Mouse (Mus musculus) neural tube, embryonic 13.5 days (tissue): ENCODE measurements around the gene Fam160a2. TPM values are rescaled to one million over a fixed set of nuclear protein-coding genes. Genes with fewer than 3 reads are reported as not detected.
"Not testable (repeated sequence)": the region's sequence is repeated elsewhere in the genome, so short reads cannot be mapped to it uniquely, and the experiment has no call there.

Experiments used
- ATAC-seq: fragments of 200-750 bp; cut with Nextera tagmentation; 2 replicates; pipeline ENCODE4 v1.8.0; 2017; ENCODE audit warnings: low read depth, mild to moderate bottlenecking, moderate TSS enrichment, moderate library complexity
- H3K27ac ChIP-seq: fragments of 300-500 bp; sonication (generic); replicated peaks from 2 replicates; pipeline ENCODE4 v1.5.1; 2015; ENCODE audit warnings: moderate library complexity, mild to moderate bottlenecking, inconsistent platforms
- H3K27me3 ChIP-seq: fragments of 300-500 bp; sonication (generic); 2 replicates; pipeline ENCODE4 v1.6.1; 2015; ENCODE audit warnings: mild to moderate bottlenecking, inconsistent platforms
- H3K36me3 ChIP-seq: fragments of 300-500 bp; sonication (generic); 2 replicates; pipeline ENCODE4 v1.6.1; 2015; ENCODE audit warnings: mild to moderate bottlenecking, inconsistent platforms
- H3K4me1 ChIP-seq: fragments of 300-500 bp; sonication (generic); replicated peaks from 2 replicates; pipeline ENCODE4 v1.6.1; 2015; ENCODE audit warnings: inconsistent platforms
- H3K4me2 ChIP-seq: fragments of 300-500 bp; sonication (generic); 2 replicates; pipeline ENCODE4 v1.6.1; 2015; ENCODE audit warnings: inconsistent platforms, mild to moderate bottlenecking, moderate library complexity
- H3K4me3 ChIP-seq: fragments of 300-500 bp; sonication (generic); 2 replicates; pipeline ENCODE4 v1.5.1; 2015; ENCODE audit warnings: mild to moderate bottlenecking, inconsistent platforms
- H3K9ac ChIP-seq: fragments of 300-500 bp; sonication (generic); 2 replicates; pipeline ENCODE4 v1.6.1; 2015; ENCODE audit warnings: moderate library complexity, mild to moderate bottlenecking, inconsistent platforms
- H3K9me3 ChIP-seq: fragments of 300-500 bp; sonication (generic); 2 replicates; pipeline ENCODE4 v1.6.1; 2016; ENCODE audit warnings: inconsistent platforms
- WGBS: fragments of 180-500 bp; shearing (Covaris S2); methylation state at CpG from one replicate; pipeline ENCODE4 v1.1.7; 2015; 5-methylcytosine and 5-hydroxymethylcytosine counted together
- polyA plus RNA-seq: library from polyadenylated mRNA; unstranded; fragments of >200 nt; fragmentation: Nextera tagmentation; extraction: Ambion mirVana; gene quantifications from 2 replicates; pipeline ENCODE4 v1.2.1, GENCODE M21; 2015

The Fam160a2 gene
- polyA plus RNA-seq, 1 experiment from 2014 or later = 36.7 TPM

DNA sequence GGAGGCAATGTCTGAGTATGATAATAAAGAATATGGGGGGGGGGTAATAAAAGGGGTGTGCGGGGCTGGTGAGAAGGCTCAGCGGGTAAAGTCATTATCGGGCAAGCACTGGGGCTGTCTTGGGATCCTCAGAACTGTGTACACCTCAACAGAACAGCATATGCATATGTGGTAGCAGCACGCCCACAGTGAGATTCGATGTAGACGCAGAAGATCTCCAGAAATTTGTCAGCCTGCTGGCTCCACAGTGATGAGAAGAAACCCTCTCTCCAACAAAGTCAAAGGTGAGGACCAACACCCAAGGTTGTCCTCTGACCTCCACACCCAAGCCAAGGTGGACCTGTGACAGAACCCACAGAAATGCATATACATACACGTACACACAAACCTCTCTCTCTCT lies 16.7 kb upstream of the Fam160a2 start:
- Histone ChIP-seq H3K27ac (no peak overlapping the region), H3K36me3 (no peaks in the 10 kb centered on the region), H3K4me3 (no peak overlapping the region), H3K27me3 (no peaks in the 10 kb centered on the region), H3K4me1 (no peaks in the 10 kb centered on the region), H3K9ac (no peak overlapping the region), H3K9me3 (no peaks in the 10 kb centered on the region), H3K4me2 (no peak overlapping the region)
- 91% methylated on average over 7 of the region's 7 CpGs for WGBS
- no peak for ATAC-seq

- H3K9me3 ChIP-seq = no peaks in the 10 kb centered on the region
- no peak for ATAC-seq
- H3K4me3 ChIP-seq = no peak overlapping the region
- no peaks in the 10 kb centered on the region for H3K36me3 ChIP-seq
- no peak overlapping the region for H3K4me2 ChIP-seq
- H3K4me1 ChIP-seq = no peaks in the 10 kb centered on the region
- peak overlapping the region; percentile 41; the same call in 1 of the 2 replicates for H3K9ac ChIP-seq
- no peaks in the 10 kb centered on the region for H3K27me3 ChIP-seq
- WGBS = 68% methylated on average over 6 of the region's 6 CpGs
- no peak overlapping the region for H3K27ac ChIP-seq
Measured at GRCm38 (mm10) chr7:105414385-105414784, 14.5 kb upstream of the Fam160a2 start.

- not testable (repeated sequence) for H3K9me3 ChIP-seq, ATAC-seq
- 60% methylated on average over 8 of the region's 8 CpGs for WGBS
Measured at GRCm38 (mm10) chr7:105411874-105412632, 12.2 kb upstream of the Fam160a2 start.

GRCm38 (mm10) chr7:105406322-105406721 lies 6.5 kb upstream of the Fam160a2 start:
- ATAC-seq = no peak
- 77% methylated on average over 1 of the region's 1 CpGs for WGBS
- no peak overlapping the region for H3K9ac ChIP-seq
- no peaks in the 10 kb centered on the region for H3K4me1 ChIP-seq
- no peaks in the 10 kb centered on the region for H3K36me3 ChIP-seq
- no peak overlapping the region for H3K4me2 ChIP-seq
- H3K9me3 ChIP-seq = no peaks in the 10 kb centered on the region
- no peak overlapping the region for H3K27ac ChIP-seq
- no peaks in the 10 kb centered on the region for H3K27me3 ChIP-seq
- no peak overlapping the region for H3K4me3 ChIP-seq

More at GRCm38 (mm10) chr7:105411874-105412632, 12.2 kb upstream of the Fam160a2 start:
- H3K36me3 ChIP-seq, H3K27ac ChIP-seq, H3K4me1 ChIP-seq, H3K4me3 ChIP-seq, H3K9ac ChIP-seq, H3K4me2 ChIP-seq, H3K27me3 ChIP-seq: not testable (repeated sequence)

GRCm38 (mm10) chr7:105404268-105404667 lies 4.4 kb upstream of the Fam160a2 start, which contains the start of gene Cnga4:
Gene Cnga4, plus strand, starts transcription at chr7:105404568.
- no peaks in the 10 kb centered on the region for H3K36me3 ChIP-seq
- no peak for ATAC-seq
- H3K4me3 ChIP-seq = no peak within 1 kb of the TSS
- H3K27me3 ChIP-seq = no peaks in the 10 kb centered on the region
- H3K9ac ChIP-seq = no peak within 1 kb of the TSS
- no peak within 1 kb of the TSS for H3K4me2 ChIP-seq
- WGBS = 78% methylated on average over 5 of the region's 5 CpGs
- H3K27ac ChIP-seq = no peak within 1 kb of the TSS
- H3K4me1 ChIP-seq = peaks cover 11% of the 10 kb centered on the region
- H3K9me3 ChIP-seq = no peaks in the 10 kb centered on the region

GRCm38 (mm10) chr7:105399058-105399934 lies 558 bp downstream of the Fam160a2 start:
- peaks cover 32% of the 10 kb centered on the region for H3K4me1 ChIP-seq
- peak overlapping the region; percentile 72 for H3K4me3 ChIP-seq
- WGBS = 1% methylated on average over 25 of the region's 25 CpGs
- H3K27me3 ChIP-seq = no peaks in the 10 kb centered on the region
- H3K4me2 ChIP-seq = peak overlapping the region; percentile 92
- ATAC-seq = peak; percentile 59
- peak overlapping the region; percentile 91 for H3K9ac ChIP-seq
- peak overlapping the region; percentile 61 for H3K27ac ChIP-seq
- H3K36me3 ChIP-seq = no peaks in the 10 kb centered on the region; the same call in 1 of the 2 replicates
- H3K9me3 ChIP-seq = no peaks in the 10 kb centered on the region

GRCm38 (mm10) chr7:105396126-105396525 lies 3.7 kb downstream of the Fam160a2 start:
- Histone ChIP-seq H3K27ac (no peak overlapping the region), H3K9me3 (no peaks in the 10 kb centered on the region), H3K4me3 (no peak overlapping the region), H3K4me2 (no peak overlapping the region), H3K9ac (no peak overlapping the region), H3K36me3 (peaks cover 9% of the 10 kb centered on the region; the same call in 1 of the 2 replicates), H3K4me1 (peaks cover 34% of the 10 kb centered on the region), H3K27me3 (no peaks in the 10 kb centered on the region)
- ATAC-seq = no peak

DNA sequence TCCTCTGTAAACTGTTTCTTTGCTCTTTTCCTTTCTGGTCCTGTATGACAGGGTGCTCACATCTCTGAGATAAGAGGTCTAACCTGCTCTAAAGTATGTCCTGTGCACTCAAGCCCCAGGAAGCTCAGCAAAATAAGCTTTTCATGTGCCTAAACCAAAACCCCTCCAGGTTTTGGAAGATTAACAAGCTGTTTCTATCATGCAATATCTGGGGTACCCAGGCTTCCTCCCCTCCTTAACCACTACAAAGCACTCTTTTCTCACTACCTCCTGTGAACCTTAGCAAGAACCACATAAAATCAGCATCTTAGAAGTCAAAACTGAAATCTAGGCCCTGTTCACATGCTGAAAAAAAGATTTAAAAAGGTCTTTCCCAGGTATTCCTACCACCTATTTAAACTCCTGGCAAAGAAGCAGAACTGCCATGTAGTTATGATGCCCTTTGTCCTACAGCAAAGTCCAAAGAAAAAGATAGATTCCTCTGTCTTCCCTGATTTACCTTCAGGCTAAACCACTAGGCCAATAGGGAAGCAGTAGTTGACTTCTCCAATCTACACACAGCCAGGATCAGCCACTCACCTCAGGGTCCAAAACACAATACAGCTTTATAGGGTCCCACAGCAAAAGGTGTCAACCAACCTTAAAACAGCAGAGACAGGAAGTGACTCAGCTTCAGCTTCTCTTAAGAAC lies 4.6 kb downstream of the Fam160a2 start:
- Histone ChIP-seq H3K4me1 (peaks cover 28% of the 10 kb centered on the region), H3K4me3 (no peak overlapping the region), H3K27me3 (no peaks in the 10 kb centered on the region), H3K9ac (no peak overlapping the region), H3K4me2 (no peak overlapping the region), H3K36me3 (peaks cover 9% of the 10 kb centered on the region; the same call in 1 of the 2 replicates), H3K27ac (no peak overlapping the region), H3K9me3 (no peaks in the 10 kb centered on the region)
- no peak for ATAC-seq

- Histone ChIP-seq H3K4me2 (no peak overlapping the region), H3K36me3 (peaks cover 15% of the 10 kb centered on the region), H3K27me3 (no peaks in the 10 kb centered on the region), H3K27ac (no peak overlapping the region), H3K9me3 (no peaks in the 10 kb centered on the region), H3K4me1 (peaks cover 28% of the 10 kb centered on the region), H3K9ac (no peak overlapping the region), H3K4me3 (no peak overlapping the region)
- no peak for ATAC-seq
- 80% methylated on average over 1 of the region's 1 CpGs for WGBS
Measured at GRCm38 (mm10) chr7:105394606-105395005, 5.2 kb downstream of the Fam160a2 start.

- H3K4me2 ChIP-seq = no peak overlapping the region
- 0 out of 2 replicates have a peak, but pooled peaks cover 8% of the 10 kb centered on the region for H3K4me1 ChIP-seq
- no peak overlapping the region for H3K9ac ChIP-seq
- H3K27ac ChIP-seq = no peak overlapping the region
- 99% methylated on average over 2 of the region's 2 CpGs for WGBS
- ATAC-seq = no peak
- H3K27me3 ChIP-seq = no peaks in the 10 kb centered on the region
- H3K4me3 ChIP-seq = no peak overlapping the region
- H3K9me3 ChIP-seq = no peaks in the 10 kb centered on the region
- H3K36me3 ChIP-seq = peaks cover 55% of the 10 kb centered on the region
Measured at GRCm38 (mm10) chr7:105390236-105390635, 9.6 kb downstream of the Fam160a2 start.

DNA sequence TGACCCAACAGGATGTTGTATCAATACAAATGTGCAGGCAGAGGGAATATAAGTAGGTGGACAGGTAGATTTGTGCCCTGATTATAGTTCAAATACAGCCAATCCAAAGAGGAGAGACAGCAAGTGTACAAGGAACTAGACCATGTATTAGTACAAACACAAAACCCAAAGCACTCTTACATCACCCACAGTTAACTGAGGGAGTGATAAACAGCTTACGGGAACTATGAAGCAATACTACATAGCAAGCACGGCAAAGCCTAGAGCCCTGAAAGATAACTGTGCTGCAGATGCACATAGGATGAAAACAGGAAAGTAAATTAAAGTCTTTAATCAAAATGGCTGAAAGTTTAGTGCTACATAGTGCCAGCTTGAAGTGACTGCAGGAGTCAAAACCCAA lies 12.2 kb downstream of the Fam160a2 start:
- ATAC-seq = no peak
- Histone ChIP-seq H3K27me3 (no peaks in the 10 kb centered on the region), H3K4me2 (no peak overlapping the region), H3K36me3 (peaks cover 80% of the 10 kb centered on the region), H3K4me3 (no peak overlapping the region), H3K9me3 (no peaks in the 10 kb centered on the region), H3K4me1 (no peaks in the 10 kb centered on the region), H3K27ac (no peak overlapping the region), H3K9ac (no peak overlapping the region)
- WGBS = 99% methylated on average over 2 of the region's 2 CpGs

DNA sequence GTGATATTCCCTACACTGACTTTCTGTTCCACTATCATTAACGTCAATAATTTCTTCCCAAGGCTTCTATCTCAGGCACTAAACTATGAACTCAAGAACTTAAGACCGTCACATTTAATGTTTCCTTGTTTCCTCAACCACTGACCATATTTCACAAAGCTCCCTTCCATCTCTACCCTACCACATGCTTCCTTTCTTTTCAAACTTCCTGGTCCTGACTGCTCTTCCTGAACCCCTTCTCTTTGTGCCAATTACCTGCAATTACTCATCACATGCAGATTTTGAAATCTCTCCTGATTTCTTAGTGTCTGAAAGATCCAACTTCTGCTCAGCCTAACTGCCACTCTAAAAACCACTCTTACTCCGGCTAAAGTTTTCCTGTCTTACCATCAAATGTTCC lies 19.5 kb downstream of the Fam160a2 start:
- H3K27me3 ChIP-seq = no peaks in the 10 kb centered on the region
- WGBS = 95% methylated on average over 3 of the region's 3 CpGs
- no peak overlapping the region for H3K27ac ChIP-seq
- no peaks in the 10 kb centered on the region for H3K4me1 ChIP-seq
- no peak overlapping the region for H3K4me2 ChIP-seq
- H3K36me3 ChIP-seq = peaks cover 86% of the 10 kb centered on the region
- H3K9ac ChIP-seq = no peak overlapping the region
- no peak for ATAC-seq
- no peak overlapping the region for H3K4me3 ChIP-seq
- H3K9me3 ChIP-seq = no peaks in the 10 kb centered on the region
